In the genomic region with DNA sequence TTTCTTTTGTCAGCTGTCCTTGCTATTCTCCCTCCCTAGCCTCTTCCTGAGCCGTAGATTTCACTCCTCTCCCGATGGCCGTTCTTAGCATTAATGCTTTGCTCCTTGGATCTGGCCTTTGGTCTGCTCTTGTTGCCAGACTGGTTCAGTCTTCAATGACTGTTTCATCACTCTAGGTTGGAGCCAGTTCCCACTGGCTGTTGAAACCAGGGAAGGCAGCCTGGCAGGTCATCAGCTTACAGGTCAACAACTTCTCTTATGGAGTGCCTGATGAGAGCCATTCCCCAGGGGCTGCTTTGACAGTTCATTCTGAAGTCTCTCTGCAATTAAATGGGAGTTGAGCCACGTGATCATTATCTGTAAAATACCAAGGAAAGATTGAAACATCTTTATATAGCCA, we compare ENCODE assay signal across 18 mouse cellular contexts.
DNase-seq lines count a peak whose midpoint lies in the region; TF ChIP-seq lines count a peak whose summit lies in the region.
"Had no signal": no experiment of that assay in that cellular context is flagged by ENCODE, and none has a peak within 500 bp of the region (broad histone marks: within the 10 kb centered on the region; RNA-seq: fewer than 3 reads in every experiment).

No protein-coding gene starts in this region.

- WGBS in lung, adult 2 months, result 66% methylated on average over 4 of the region's 4 CpGs

- no peak overlapping the region for H3K4me3 ChIP-seq in lung, adult 2 months (replicated peaks; ENCODE audit: extremely low read depth, low read depth, low read length)
- H3K4me3 ChIP-seq: embryonic facial prominence, embryonic 10.5 days; forebrain, embryonic 10.5 days; gastrocnemius, adult 2 months; heart, embryonic 13.5 days; hindbrain, embryonic 15.5 days had no signal

- DNase-seq in adrenal gland, adult 8-10 months, result peak; percentile 6
- no peak for DNase-seq in adrenal gland, postnatal 25 days
- peak; percentile 54 to 72 for DNase-seq in lung, adult 18-20 months
- no peak for DNase-seq in lung, adult 2 months
- DNase-seq in adipocyte (ENCODE audit: low spot score), result peak; percentile 90
- DNase-seq in lung, postnatal 36 days, result peak; percentile 64
- DNase-seq in urinary bladder, postnatal 25 days (ENCODE audit: low spot score), result no peak
- DNase-seq: B cell, adult 2 months; cerebellum, adult 2 months; cerebellum, postnatal 10 days; gastrocnemius, adult 2 months; gastrocnemius, postnatal 25 days; heart, adult 11 months; heart, postnatal 36 days had no signal

- H3K4me1 ChIP-seq in lung, adult 2 months (ENCODE audit: control insufficient read depth, insufficient read depth, low read length), result no peaks in the 10 kb centered on the region
- H3K4me1 ChIP-seq: embryonic facial prominence, embryonic 10.5 days; forebrain, embryonic 10.5 days; heart, embryonic 13.5 days; hindbrain, embryonic 15.5 days had no signal

- no peak for TF ChIP-seq POLR2A in lung, adult 2 months (IDR thresholded peaks at IDR 0.05; ENCODE audit: borderline replicate concordance, extremely low read depth, low read depth, low read length)

- no peak for TF ChIP-seq CTCF in lung, adult 2 months (IDR thresholded peaks at IDR 0.05; ENCODE audit: insufficient read depth, low read length)

Comparison
In these comparisons a context has a peak if more than half of its experiments do, and no peak if none do; other contexts are left out.
1. DNase-seq: peak in adrenal gland, adult 8-10 months (single experiment), lung, adult 18-20 months (2 of 2), adipocyte (single experiment) and lung, postnatal 36 days (single experiment); none in adrenal gland, postnatal 25 days (single experiment), lung, adult 2 months (single experiment) and urinary bladder, postnatal 25 days (single experiment).